In the genomic region with DNA sequence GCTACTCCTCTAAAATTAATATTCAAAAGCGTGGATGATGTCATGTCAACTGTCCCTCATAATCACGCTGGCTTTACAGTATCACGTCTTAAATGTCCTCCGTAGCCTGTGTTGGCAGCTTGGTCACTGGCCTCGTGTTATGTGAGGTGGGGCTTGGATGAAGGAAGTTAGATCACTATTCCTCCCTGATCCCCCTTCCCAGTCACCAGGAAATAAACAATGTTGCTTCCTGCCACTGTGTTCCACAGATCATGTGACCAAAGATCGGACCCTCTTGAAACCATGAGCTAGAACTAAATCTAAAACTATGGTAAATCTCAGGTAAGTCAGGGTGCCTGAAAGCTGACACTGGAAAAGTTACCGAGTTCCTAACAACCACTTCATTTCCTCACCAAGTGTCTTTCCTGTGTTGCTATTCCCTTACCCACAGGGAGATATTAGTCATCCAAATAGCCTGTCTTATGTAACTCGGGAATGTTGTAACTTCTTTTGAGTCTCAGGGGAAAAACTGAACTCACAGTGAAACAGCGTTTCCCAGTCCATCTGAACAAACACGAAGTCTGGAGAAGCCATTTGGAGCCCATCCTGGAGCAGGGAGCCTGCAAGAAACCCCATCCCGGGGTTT, we compare ENCODE assay signal across 14 mouse cellular contexts. TPM values are rescaled to one million over a fixed set of nuclear protein-coding genes. Genes with fewer than 3 reads are reported as not detected.
DNase-seq lines count a peak whose midpoint lies in the region; ATAC-seq lines count a peak whose summit lies in the region.
"Had no signal": no experiment of that assay in that cellular context is flagged by ENCODE, and none has a peak within 500 bp of the region (broad histone marks: within the 10 kb centered on the region; RNA-seq: fewer than 3 reads in every experiment).

No protein-coding gene starts in this region.

- no peak overlapping the region for H3K4me2 ChIP-seq in forebrain, embryonic 14.5 days (ENCODE audit: low read length)
- H3K4me2 ChIP-seq: midbrain, embryonic 13.5 days; neural tube, embryonic 13.5 days had no signal

- H3K27ac ChIP-seq in forebrain, embryonic 14.5 days (ENCODE audit: low read depth, low read length), result no peak overlapping the region
- H3K27ac ChIP-seq: liver, embryonic 14.5 days; midbrain, embryonic 13.5 days; neural tube, embryonic 13.5 days had no signal

- H3K9ac ChIP-seq in forebrain, embryonic 14.5 days (ENCODE audit: low read length), result no peak overlapping the region
- H3K9ac ChIP-seq: liver, embryonic 14.5 days; midbrain, embryonic 13.5 days; neural tube, embryonic 13.5 days had no signal

- no peak overlapping the region for H3K4me3 ChIP-seq in forebrain, embryonic 14.5 days (ENCODE audit: low read depth, low read length)
- H3K4me3 ChIP-seq: midbrain, embryonic 13.5 days; neural tube, embryonic 13.5 days had no signal

- H3K27me3 ChIP-seq in forebrain, embryonic 14.5 days (replicated peaks; ENCODE audit: control insufficient read depth, insufficient read depth, low read length), result no peaks in the 10 kb centered on the region
- H3K27me3 ChIP-seq: midbrain, embryonic 13.5 days; neural tube, embryonic 13.5 days had no signal

- DNase-seq in kidney, adult 9 months, result peak; percentile 18
- DNase-seq in kidney, postnatal 10 days, result no peak
- DNase-seq in adipocyte (ENCODE audit: low spot score) (peak; percentile 97), MN1 (ENCODE audit: low spot score) (no peak)
- peak; percentile 13 for DNase-seq in gastrocnemius, postnatal 10 days
- peak; percentile 60 for DNase-seq in lung, postnatal 25 days (ENCODE audit: low spot score)
- DNase-seq in forebrain, embryonic 14.5 days (ENCODE audit: low spot score), result no peak
- no peak for DNase-seq in frontal cortex, postnatal 14 days (ENCODE audit: low spot score in 2 of 2)
- DNase-seq: cerebellum, adult 8-10 months; kidney, adult 18-20 months had no signal

- no peaks in the 10 kb centered on the region for H3K9me3 ChIP-seq in forebrain, embryonic 14.5 days (replicated peaks; ENCODE audit: control insufficient read depth, low read length)
- H3K9me3 ChIP-seq: midbrain, embryonic 13.5 days; neural tube, embryonic 13.5 days had no signal

- H3K4me1 ChIP-seq in forebrain, embryonic 14.5 days (ENCODE audit: control insufficient read depth, insufficient read depth, low read length), result no peaks in the 10 kb centered on the region
- H3K4me1 ChIP-seq: midbrain, embryonic 13.5 days; neural tube, embryonic 13.5 days had no signal

- no peaks in the 10 kb centered on the region for H3K36me3 ChIP-seq in forebrain, embryonic 14.5 days (ENCODE audit: control insufficient read depth, insufficient read depth, low read length)
- H3K36me3 ChIP-seq: midbrain, embryonic 13.5 days; neural tube, embryonic 13.5 days had no signal

- 87% methylated on average over 11 of the region's 11 CpGs for WGBS in forebrain, embryonic 14.5 days

- ATAC-seq in forebrain, embryonic 14.5 days, result no peak
- ATAC-seq: forebrain, embryonic 16.5 days; midbrain, embryonic 13.5 days had no signal

RNA-seq across cellular contexts. Expression of a gene that starts 25.8 kb away (rescaled TPM):
- total RNA-seq in gastrocnemius, postnatal 10 days (2021), result 1 to 10 TPM; 7.3 to 7.9 TPM
- 96.6 and 127 TPM in 2 replicates for polyA plus RNA-seq in forebrain, embryonic 14.5 days (2014; fragmentation: Nextera tagmentation; extraction: Ambion mirVana)

RNA-seq across cellular contexts. Expression of a gene that starts 58.5 kb away (rescaled TPM):
- 10 to 100 TPM; 20.9 to 26.6 TPM for total RNA-seq in gastrocnemius, postnatal 10 days (2021)
- 9.0 and 10.7 TPM in 2 replicates for polyA plus RNA-seq in forebrain, embryonic 14.5 days (2014; fragmentation: Nextera tagmentation; extraction: Ambion mirVana)

Comparison
In these comparisons a context has a peak if more than half of its experiments do, and no peak if none do; other contexts are left out.
1. DNase-seq: peak in kidney, adult 9 months (single experiment), adipocyte (single experiment), gastrocnemius, postnatal 10 days (single experiment) and lung, postnatal 25 days (single experiment); none in kidney, postnatal 10 days (single experiment), MN1 (single experiment), forebrain, embryonic 14.5 days (single experiment) and frontal cortex, postnatal 14 days (0 of 2).